ENCODE assay signal across 10 mouse cellular contexts in the genomic region with DNA sequence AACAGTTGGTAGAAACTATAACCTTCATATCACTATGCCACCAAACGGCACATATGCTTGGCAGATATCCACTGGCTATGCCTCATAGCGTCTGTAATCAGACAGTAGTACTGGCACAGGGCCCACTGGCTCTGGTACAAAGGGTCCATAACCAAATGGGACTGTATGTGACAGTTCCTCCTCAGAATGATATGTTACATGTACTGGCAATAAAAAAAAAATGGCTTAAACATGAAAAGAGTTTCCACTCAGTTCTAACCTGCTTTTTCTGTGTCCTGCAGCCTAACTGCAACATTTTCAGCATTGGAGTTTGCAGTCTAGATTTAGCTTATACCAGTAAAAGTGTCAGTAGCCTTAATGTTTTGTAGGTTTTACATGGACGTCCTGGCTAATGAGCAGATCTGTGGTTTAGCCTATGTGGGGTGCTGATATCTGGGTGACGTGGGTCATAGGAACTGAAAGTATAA. TPM values are rescaled to one million over a fixed set of nuclear protein-coding genes. Genes with fewer than 3 reads are reported as not detected.
DNase-seq lines count a peak whose midpoint lies in the region; ATAC-seq and TF ChIP-seq lines count a peak whose summit lies in the region.
"Had no signal": no experiment of that assay in that cellular context is flagged by ENCODE, and none has a peak within 500 bp of the region (broad histone marks: within the 10 kb centered on the region; RNA-seq: fewer than 3 reads in every experiment).

No protein-coding gene starts in this region.

- DNase-seq in adrenal gland, adult (ENCODE audit: inconsistent age in 2 of 2, low spot score in 1 of 2) = peak; percentile 63 to 65
- DNase-seq in adrenal gland, adult 18-20 months (ENCODE audit: low spot score in 2 of 2) = no peak
- no peak for DNase-seq in kidney, postnatal 0 days (ENCODE audit: low spot score)
- DNase-seq in urinary bladder, postnatal 14 days (ENCODE audit: low spot score) = peak; percentile 47
- DNase-seq in urinary bladder, adult 18-20 months (ENCODE audit: low spot score in 2 of 2) = no peak
- no peak for DNase-seq in ovary, postnatal 14 days (ENCODE audit: low spot score)
- no peak for DNase-seq in Muller cell, postnatal 12 days (ENCODE audit: inconsistent ontology term)
- DNase-seq: thymus, adult 18-20 months had no signal

- no peaks in the 10 kb centered on the region for H3K36me3 ChIP-seq in kidney, postnatal 0 days (ENCODE audit: insufficient read depth, low read length)
- no peaks in the 10 kb centered on the region for H3K36me3 ChIP-seq in kidney, embryonic 16.5 days (ENCODE audit: insufficient read depth, low read length)

- 0 out of 2 replicates have a peak, but pooled peaks cover 16% of the 10 kb centered on the region for H3K4me1 ChIP-seq in kidney, postnatal 0 days (replicated peaks; ENCODE audit: insufficient read depth, low read length)
- peaks cover 27% of the 10 kb centered on the region for H3K4me1 ChIP-seq in kidney, embryonic 16.5 days (ENCODE audit: insufficient read depth, low read length)

- WGBS in kidney, postnatal 0 days = 54% methylated on average over 4 of the region's 4 CpGs
- WGBS in kidney, embryonic 16.5 days = 53% methylated on average over 4 of the region's 4 CpGs

- H3K4me2 ChIP-seq in kidney, postnatal 0 days (ENCODE audit: low read length) = no peak overlapping the region
- H3K4me2 ChIP-seq in kidney, embryonic 16.5 days (replicated peaks; ENCODE audit: low read depth, low read length) = no peak overlapping the region

- no peaks in the 10 kb centered on the region for H3K27me3 ChIP-seq in kidney, postnatal 0 days (ENCODE audit: insufficient read depth, low read length)
- H3K27me3 ChIP-seq in kidney, embryonic 16.5 days (ENCODE audit: insufficient read depth, low read length) = no peaks in the 10 kb centered on the region

- no peak for TF ChIP-seq CTCF in kidney, postnatal 0 days (IDR thresholded peaks at IDR 0.05; ENCODE audit: low read depth)

- no peak for ATAC-seq in kidney, postnatal 0 days (replicated peaks; ENCODE audit: low FRiP score, low read depth)
- ATAC-seq in kidney, embryonic 16.5 days (ENCODE audit: low FRiP score, low TSS enrichment) = no peak

- no peak overlapping the region for H3K4me3 ChIP-seq in kidney, postnatal 0 days (replicated peaks; ENCODE audit: low read depth, low read length)
- H3K4me3 ChIP-seq in kidney, embryonic 16.5 days (ENCODE audit: low read length) = no peak overlapping the region
- H3K4me3 ChIP-seq: left cerebral cortex, adult 2 months had no signal

- H3K9ac ChIP-seq in kidney, postnatal 0 days (ENCODE audit: low read depth, low read length) = 0 out of 2 replicates have a peak overlapping the region, but pooled peaks have one; percentile 18
- no peak overlapping the region for H3K9ac ChIP-seq in kidney, embryonic 16.5 days (replicated peaks; ENCODE audit: low read length)

- no peaks in the 10 kb centered on the region for H3K9me3 ChIP-seq in kidney, postnatal 0 days (replicated peaks; ENCODE audit: low read length)
- peaks cover 8% of the 10 kb centered on the region for H3K9me3 ChIP-seq in kidney, embryonic 16.5 days (ENCODE audit: low read length)

- 0 out of 2 replicates have a peak overlapping the region, but pooled peaks have one; percentile 31 for H3K27ac ChIP-seq in kidney, postnatal 0 days
- H3K27ac ChIP-seq in kidney, embryonic 16.5 days (ENCODE audit: low read length) = no peak overlapping the region
- H3K27ac ChIP-seq: left cerebral cortex, adult 2 months had no signal

RNA-seq across cellular contexts. Expression of gene Hopx, which starts 9.9 kb away (rescaled TPM):
- total RNA-seq in adrenal gland, adult 18-20 months (2021) = 1 to 10 TPM; 2.4 to 3.3 TPM
- 3.6 and 3.9 TPM in 2 replicates for polyA plus RNA-seq in kidney, postnatal 0 days (2015; fragmentation: Nextera tagmentation; extraction: Ambion mirVana)
- polyA plus RNA-seq in kidney, embryonic 16.5 days (2015; fragmentation: Nextera tagmentation; extraction: Ambion mirVana) = 1.1 and 1.8 TPM in 2 replicates

Comparison
In these comparisons a context has a peak if more than half of its experiments do, and no peak if none do; other contexts are left out.
1. DNase-seq: peak in adrenal gland, adult (2 of 2) and urinary bladder, postnatal 14 days (single experiment); none in adrenal gland, adult 18-20 months (0 of 2), kidney, postnatal 0 days (single experiment), urinary bladder, adult 18-20 months (0 of 2), ovary, postnatal 14 days (single experiment) and Muller cell, postnatal 12 days (single experiment).